Mouse (Mus musculus): ENCODE results near the gene Prss27. TPM values are rescaled to one million over a fixed set of nuclear protein-coding genes. Genes with fewer than 3 reads are reported as not detected.

The Prss27 gene
- polyA plus RNA-seq, 1 experiment: 0.16 TPM

DNA sequence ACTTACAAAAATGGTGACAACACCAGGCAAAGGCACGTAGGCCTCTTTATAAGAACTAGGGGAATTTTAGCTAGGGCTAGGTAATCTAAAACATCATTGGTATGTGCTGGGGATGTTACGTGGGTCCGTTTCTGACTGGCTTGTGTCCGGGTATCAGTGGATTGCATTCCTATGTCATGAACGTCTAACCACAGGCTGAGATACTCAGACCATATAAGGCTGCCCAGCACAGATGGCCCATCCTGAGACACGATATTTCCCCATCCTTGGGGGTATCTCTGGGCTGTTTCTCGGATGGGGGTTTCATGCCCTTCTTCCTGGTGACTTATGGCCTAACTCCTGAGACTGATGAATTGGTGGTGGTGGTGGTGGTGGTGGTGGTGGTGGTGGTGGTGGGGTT, 2.9 kb upstream of the Prss27 start:
- Histone ChIP-seq H3K36me3 (ENCODE audit: control insufficient read depth, insufficient read depth) (no peaks in the 10 kb centered on the region), H3K27me3 (ENCODE audit: control insufficient read depth, insufficient read depth, insufficient read length) (no peaks in the 10 kb centered on the region), H3ac (ENCODE audit: control insufficient read depth, insufficient read length, low read depth) (no peak overlapping the region), H3K79me2 (ENCODE audit: control insufficient read depth, insufficient read depth) (no peaks in the 10 kb centered on the region), H3K4me3 (ENCODE audit: insufficient read depth, poor library complexity, severe bottlenecking) (no peak overlapping the region), H3K79me3 (ENCODE audit: low read depth) (no peaks in the 10 kb centered on the region)
- peak; percentile 78 for TF ChIP-seq MYOD1 (IDR thresholded peaks at IDR 0.05; ENCODE audit: control insufficient read depth, insufficient read length, low read depth)
- TF ChIP-seq MYOG (IDR thresholded peaks at IDR 0.05; ENCODE audit: control insufficient read depth, extremely low read depth, insufficient read length): no peak
- no peak for TF ChIP-seq FOSL1 (IDR thresholded peaks at IDR 0.05; ENCODE audit: insufficient read depth, low read length, poor library complexity, severe bottlenecking)
- peak; percentile 67 for TF ChIP-seq CEBPB (IDR thresholded peaks at IDR 0.05; ENCODE audit: low read depth)
- TF ChIP-seq USF1 (IDR thresholded peaks at IDR 0.05; ENCODE audit: low read depth): no peak
- TF ChIP-seq CTCF (IDR thresholded peaks at IDR 0.05; ENCODE audit: control insufficient read depth, insufficient read depth, insufficient read length): no peak

DNA sequence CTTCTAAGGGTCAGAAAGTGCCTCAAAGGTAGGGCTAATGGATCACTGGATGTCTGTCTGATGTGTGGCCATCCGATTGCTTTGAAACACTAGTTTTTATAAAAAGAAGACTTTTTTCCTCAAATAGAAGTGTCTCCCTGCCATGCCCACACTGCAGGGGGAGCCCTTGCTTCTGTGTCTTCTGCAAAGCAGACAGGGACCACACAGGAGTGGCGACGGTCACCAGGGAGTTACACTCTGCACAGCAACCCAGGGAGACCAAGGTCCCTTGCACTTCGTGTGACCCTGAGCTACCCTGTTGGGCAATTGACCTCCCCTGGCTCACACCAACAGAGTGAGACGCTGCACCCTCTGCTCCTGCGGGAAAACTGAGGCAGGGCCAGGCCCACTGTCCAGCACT, 990 bp upstream of the Prss27 start:
- no peaks in the 10 kb centered on the region for H3K27me3 ChIP-seq (ENCODE audit: control insufficient read depth, insufficient read depth, insufficient read length)
- no peaks in the 10 kb centered on the region for H3K36me3 ChIP-seq (ENCODE audit: control insufficient read depth, insufficient read depth)
- H3K79me2 ChIP-seq (ENCODE audit: control insufficient read depth, insufficient read depth): no peaks in the 10 kb centered on the region
- H3K79me3 ChIP-seq (ENCODE audit: low read depth): no peaks in the 10 kb centered on the region
- H3K4me3 ChIP-seq (ENCODE audit: insufficient read depth, poor library complexity, severe bottlenecking): no peak overlapping the region
- TF ChIP-seq CTCF (IDR thresholded peaks at IDR 0.05; ENCODE audit: control insufficient read depth, insufficient read depth, insufficient read length): no peak
- TF ChIP-seq USF1 (IDR thresholded peaks at IDR 0.05; ENCODE audit: low read depth): no peak
- no peak for TF ChIP-seq MAX (IDR thresholded peaks at IDR 0.05)
- TF ChIP-seq MYOD1 (IDR thresholded peaks at IDR 0.05; ENCODE audit: control insufficient read depth, insufficient read length, low read depth): no peak
- TF ChIP-seq CEBPB (IDR thresholded peaks at IDR 0.05; ENCODE audit: low read depth): no peak
- H3ac ChIP-seq (ENCODE audit: control insufficient read depth, insufficient read length, low read depth): no peak overlapping the region

DNA sequence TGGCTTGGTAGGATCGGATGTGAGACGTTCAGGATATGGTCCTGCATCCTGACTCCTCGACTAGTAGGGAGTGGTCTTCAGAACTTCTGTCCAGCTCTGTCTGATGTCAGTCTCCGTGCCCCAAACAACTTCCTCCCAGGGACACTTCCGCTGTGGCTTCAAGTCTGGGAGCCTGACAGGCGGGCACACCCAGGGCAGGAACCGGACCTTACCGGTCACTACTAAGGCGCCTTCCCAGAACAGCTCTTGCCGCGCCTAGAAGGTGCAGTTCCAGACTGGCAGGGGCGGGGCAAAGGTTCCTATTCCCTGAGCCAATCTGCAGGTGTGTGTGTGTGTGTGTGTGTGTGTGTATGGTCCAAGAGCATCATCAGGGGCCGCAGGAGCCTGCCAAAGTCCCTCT, 584 bp upstream of the Prss27 start:
- no peak for TF ChIP-seq FOSL1 (IDR thresholded peaks at IDR 0.05; ENCODE audit: insufficient read depth, low read length, poor library complexity, severe bottlenecking)
- no peak for TF ChIP-seq MYOG (IDR thresholded peaks at IDR 0.05; ENCODE audit: control insufficient read depth, extremely low read depth, insufficient read length)
- no peak for TF ChIP-seq MAX (IDR thresholded peaks at IDR 0.05)
- no peak for TF ChIP-seq CTCF (IDR thresholded peaks at IDR 0.05; ENCODE audit: control insufficient read depth, insufficient read depth, insufficient read length)
- TF ChIP-seq CEBPB (IDR thresholded peaks at IDR 0.05; ENCODE audit: low read depth): no peak
- no peaks in the 10 kb centered on the region for H3K79me3 ChIP-seq (ENCODE audit: low read depth)
- H3K79me2 ChIP-seq (ENCODE audit: control insufficient read depth, insufficient read depth): no peaks in the 10 kb centered on the region
- H3K27me3 ChIP-seq (ENCODE audit: control insufficient read depth, insufficient read depth, insufficient read length): no peaks in the 10 kb centered on the region
- H3K36me3 ChIP-seq (ENCODE audit: control insufficient read depth, insufficient read depth): no peaks in the 10 kb centered on the region
- no peak overlapping the region for H3ac ChIP-seq (ENCODE audit: control insufficient read depth, insufficient read length, low read depth)
- H3K4me3 ChIP-seq (ENCODE audit: insufficient read depth, poor library complexity, severe bottlenecking): no peak overlapping the region

DNA sequence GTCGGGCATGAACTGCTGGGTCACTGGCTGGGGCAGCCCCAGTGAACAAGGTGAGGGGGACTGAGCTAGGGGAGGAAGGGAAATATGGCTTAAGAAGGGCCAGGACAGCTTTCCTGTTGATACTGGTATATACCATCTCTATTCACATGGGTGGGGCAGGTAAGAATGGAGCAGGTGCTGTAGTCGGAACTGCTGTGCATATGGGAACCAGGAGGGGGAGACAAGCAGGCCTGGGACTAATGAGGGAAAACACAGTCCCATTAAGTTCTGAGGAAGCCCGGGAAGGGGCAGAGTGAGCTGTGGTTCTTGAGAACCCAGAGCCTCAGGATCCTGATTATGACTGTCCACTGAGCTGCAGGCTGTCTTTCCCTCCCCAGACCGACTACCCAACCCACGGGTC, 6.5 kb downstream of the Prss27 start:
- no peak overlapping the region for H3ac ChIP-seq (ENCODE audit: control insufficient read depth, insufficient read length, low read depth)
- no peaks in the 10 kb centered on the region for H3K79me2 ChIP-seq (ENCODE audit: control insufficient read depth, insufficient read depth)
- no peak overlapping the region for H3K4me3 ChIP-seq (ENCODE audit: insufficient read depth, poor library complexity, severe bottlenecking)
- H3K79me3 ChIP-seq (ENCODE audit: low read depth): no peaks in the 10 kb centered on the region
- TF ChIP-seq FOSL1 (IDR thresholded peaks at IDR 0.05; ENCODE audit: insufficient read depth, low read length, poor library complexity, severe bottlenecking) (no peak), MYOG (IDR thresholded peaks at IDR 0.05; ENCODE audit: control insufficient read depth, extremely low read depth, insufficient read length) (no peak), MAX (IDR thresholded peaks at IDR 0.05) (no peak), CTCF (IDR thresholded peaks at IDR 0.05; ENCODE audit: control insufficient read depth, insufficient read depth, insufficient read length) (no peak), CEBPB (IDR thresholded peaks at IDR 0.05; ENCODE audit: low read depth) (no peak), MYOD1 (IDR thresholded peaks at IDR 0.05; ENCODE audit: control insufficient read depth, insufficient read length, low read depth) (no peak), USF1 (IDR thresholded peaks at IDR 0.05; ENCODE audit: low read depth) (no peak)
- no peaks in the 10 kb centered on the region for H3K27me3 ChIP-seq (ENCODE audit: control insufficient read depth, insufficient read depth, insufficient read length)
- peaks cover 17% of the 10 kb centered on the region for H3K36me3 ChIP-seq (ENCODE audit: control insufficient read depth, insufficient read depth)

DNA sequence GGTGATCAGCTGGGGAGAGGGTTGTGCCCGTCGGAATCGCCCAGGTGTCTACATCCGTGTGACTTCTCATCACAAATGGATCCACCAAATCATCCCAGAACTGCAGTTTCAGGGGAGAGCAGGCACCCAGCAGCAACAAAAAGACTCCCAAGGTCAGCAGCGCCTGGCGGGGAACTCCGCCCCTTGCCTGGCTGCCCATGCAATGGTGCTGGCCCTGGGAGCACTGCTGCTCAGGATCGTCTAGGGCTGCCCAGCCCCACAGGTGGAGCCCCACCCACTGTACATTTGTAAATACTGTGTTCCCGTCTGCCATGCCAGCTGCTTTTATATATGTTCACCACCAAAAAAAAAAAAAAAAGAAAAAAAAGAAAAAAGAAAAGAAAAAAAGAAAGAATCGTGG, 7.7 kb downstream of the Prss27 start:
- no peak overlapping the region for H3ac ChIP-seq (ENCODE audit: control insufficient read depth, insufficient read length, low read depth)
- no peaks in the 10 kb centered on the region for H3K79me2 ChIP-seq (ENCODE audit: control insufficient read depth, insufficient read depth)
- no peak overlapping the region for H3K4me3 ChIP-seq (ENCODE audit: insufficient read depth, poor library complexity, severe bottlenecking)
- no peaks in the 10 kb centered on the region for H3K27me3 ChIP-seq (ENCODE audit: control insufficient read depth, insufficient read depth, insufficient read length)
- H3K79me3 ChIP-seq (ENCODE audit: low read depth): no peaks in the 10 kb centered on the region
- H3K36me3 ChIP-seq (ENCODE audit: control insufficient read depth, insufficient read depth): peaks cover 21% of the 10 kb centered on the region
- TF ChIP-seq FOSL1 (IDR thresholded peaks at IDR 0.05; ENCODE audit: insufficient read depth, low read length, poor library complexity, severe bottlenecking): no peak
- no peak for TF ChIP-seq MYOD1 (IDR thresholded peaks at IDR 0.05; ENCODE audit: control insufficient read depth, insufficient read length, low read depth)
- no peak for TF ChIP-seq CTCF (IDR thresholded peaks at IDR 0.05; ENCODE audit: control insufficient read depth, insufficient read depth, insufficient read length)

DNA sequence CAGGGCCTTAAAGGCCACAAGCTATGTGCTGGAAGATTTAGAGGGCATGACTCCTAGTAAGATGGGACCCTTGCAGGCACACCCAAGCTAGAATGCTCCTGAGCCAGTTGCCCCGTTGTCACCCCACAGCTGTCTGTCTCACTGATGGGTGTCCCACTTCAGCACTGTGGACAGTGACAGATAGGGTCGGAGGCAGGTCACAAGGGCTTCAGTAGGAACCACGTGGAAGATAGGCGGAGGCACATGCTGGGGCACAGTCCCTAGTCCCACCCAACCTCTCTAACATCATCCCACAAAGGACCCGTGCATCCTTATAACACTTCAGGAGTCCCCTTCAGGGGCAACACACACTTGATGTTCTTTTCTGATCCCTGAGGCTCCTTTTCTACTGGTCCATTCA, 8.1 kb downstream of the Prss27 start:
- TF ChIP-seq MYOG (IDR thresholded peaks at IDR 0.05; ENCODE audit: control insufficient read depth, extremely low read depth, insufficient read length) (no peak), CTCF (IDR thresholded peaks at IDR 0.05; ENCODE audit: control insufficient read depth, insufficient read depth, insufficient read length) (no peak), CEBPB (IDR thresholded peaks at IDR 0.05; ENCODE audit: low read depth) (no peak), MAX (IDR thresholded peaks at IDR 0.05) (no peak), USF1 (IDR thresholded peaks at IDR 0.05; ENCODE audit: low read depth) (no peak), FOSL1 (IDR thresholded peaks at IDR 0.05; ENCODE audit: insufficient read depth, low read length, poor library complexity, severe bottlenecking) (no peak)
- H3ac ChIP-seq (ENCODE audit: control insufficient read depth, insufficient read length, low read depth): no peak overlapping the region
- no peaks in the 10 kb centered on the region for H3K27me3 ChIP-seq (ENCODE audit: control insufficient read depth, insufficient read depth, insufficient read length)
- no peak overlapping the region for H3K4me3 ChIP-seq (ENCODE audit: insufficient read depth, poor library complexity, severe bottlenecking)
- H3K79me3 ChIP-seq (ENCODE audit: low read depth): no peaks in the 10 kb centered on the region
- H3K79me2 ChIP-seq (ENCODE audit: control insufficient read depth, insufficient read depth): no peaks in the 10 kb centered on the region
- H3K36me3 ChIP-seq (ENCODE audit: control insufficient read depth, insufficient read depth): peaks cover 26% of the 10 kb centered on the region
